Mouse (Mus musculus) cerebellum, postnatal 4 days (tissue): Measurements from ENCODE around the gene Ppp1r12a.
A peak's percentile ranks its signal among the peaks of the same experiment; 100 is the strongest.

ENCODE experiments used
- DNase-seq, 2 experiments: peaks; one replicate each; pipeline ENCODE4 v3.0.0; 2022; ENCODE audit warnings: low spot score in 2 of 2, mixed read lengths in 1 of 2

Gene Ppp1r12a

GRCm38 (mm10) chr10:108162297-108163020, 466 bp downstream of the Ppp1r12a start:
- DNase-seq = no peak

GRCm38 (mm10) chr10:108163021-108163410, 1.0 kb downstream of the Ppp1r12a start:
- DNase-seq = peak in 1 of 2 experiments; percentile 5

- DNase-seq = no peak
These were observed 1.5 kb downstream of the Ppp1r12a start for GRCm38 (mm10) chr10:108163451-108163850.

GRCm38 (mm10) chr10:108167823-108168222, 5.8 kb downstream of the Ppp1r12a start:
- DNase-seq = no peak

DNA sequence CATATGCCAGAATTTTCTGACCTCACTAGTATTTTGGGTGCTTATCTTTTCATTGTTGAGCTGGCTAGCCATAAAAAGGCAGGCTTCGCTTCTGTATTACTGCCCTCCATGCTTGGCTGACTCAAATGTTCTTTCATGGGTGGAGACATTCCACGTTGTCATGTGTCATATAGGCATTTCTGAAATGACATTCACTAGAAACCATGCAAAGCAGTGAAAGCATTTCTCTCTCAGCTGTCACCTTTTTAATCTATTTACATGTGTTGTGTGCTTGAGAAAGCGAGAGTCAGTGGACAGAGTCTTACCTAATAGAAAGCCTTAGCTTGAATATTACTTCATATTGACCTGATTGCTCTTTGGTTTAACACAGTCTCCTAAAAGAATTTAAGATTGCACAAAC, 8.8 kb downstream of the Ppp1r12a start:
- DNase-seq = no peak

GRCm38 (mm10) chr10:108171637-108172036, 9.6 kb downstream of the Ppp1r12a start:
- no peak for DNase-seq

- no peak for DNase-seq
These were observed 11.0 kb downstream of the Ppp1r12a start for GRCm38 (mm10) chr10:108172817-108173563.

DNA sequence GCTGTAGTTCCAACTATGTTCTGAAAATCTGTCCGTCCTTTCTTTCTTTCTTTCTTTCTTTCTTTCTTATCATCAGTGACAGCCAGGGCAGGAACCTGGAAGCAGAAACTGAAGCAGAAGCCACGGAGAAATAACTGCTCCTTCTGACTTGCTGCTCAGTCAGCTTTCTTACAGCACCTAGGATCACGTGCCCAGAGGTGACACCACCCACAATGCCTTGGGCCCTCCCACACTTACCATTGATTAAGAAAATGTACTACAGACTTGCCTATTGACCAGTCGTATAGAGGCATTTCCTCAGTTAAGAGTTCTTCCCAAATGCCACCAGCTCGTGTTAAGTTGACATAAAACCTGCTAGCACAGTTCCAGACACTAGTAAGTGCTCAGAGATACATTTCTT, 12.1 kb downstream of the Ppp1r12a start:
- no peak for DNase-seq

DNA sequence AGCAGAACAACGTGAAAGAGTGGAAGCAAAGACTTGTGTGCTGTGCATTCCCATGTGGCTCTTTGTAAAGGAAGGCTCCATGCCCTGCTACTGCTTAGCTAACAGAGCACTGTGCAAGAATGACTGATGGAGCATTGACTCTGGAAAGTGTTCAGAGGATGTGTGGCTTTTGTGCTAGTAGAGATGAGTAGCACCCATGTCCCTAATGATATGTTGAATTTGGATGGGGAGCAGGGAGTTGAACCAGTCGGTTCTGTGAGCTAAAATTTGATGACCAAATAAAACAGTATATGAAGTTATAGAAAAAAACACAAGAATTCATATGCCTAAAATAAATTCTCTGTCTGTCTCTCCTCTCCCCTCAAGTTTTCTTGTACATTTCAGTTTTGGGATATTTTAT, 13.9 kb downstream of the Ppp1r12a start:
- DNase-seq = no peak

DNA sequence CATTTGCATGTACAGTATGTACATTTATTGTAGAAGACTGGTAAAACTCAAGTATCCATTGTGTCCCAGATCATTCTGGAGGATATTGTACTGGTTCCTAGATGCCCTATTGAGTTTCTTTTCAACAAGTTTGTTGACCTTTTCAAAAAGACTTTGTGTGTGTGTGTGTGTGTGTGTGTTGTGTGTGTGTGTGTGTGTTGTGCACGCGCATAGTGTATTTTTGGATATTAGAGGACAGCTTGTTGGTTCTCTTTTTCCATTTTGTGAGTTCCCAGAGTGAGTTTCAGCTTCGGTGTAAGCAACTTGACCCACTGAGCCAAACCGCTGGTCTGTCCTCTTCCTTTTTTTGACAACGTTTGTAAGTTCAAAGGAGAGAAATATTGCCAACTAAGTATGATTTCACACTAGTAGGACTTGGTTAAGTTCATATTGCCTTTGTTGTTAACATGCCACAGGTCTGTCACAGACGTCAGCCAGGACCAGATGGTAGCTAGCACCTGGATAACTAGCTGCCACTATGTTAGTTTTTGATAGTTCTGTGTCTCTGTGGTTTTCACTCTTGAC, 16.4 kb downstream of the Ppp1r12a start:
- DNase-seq = no peak

DNA sequence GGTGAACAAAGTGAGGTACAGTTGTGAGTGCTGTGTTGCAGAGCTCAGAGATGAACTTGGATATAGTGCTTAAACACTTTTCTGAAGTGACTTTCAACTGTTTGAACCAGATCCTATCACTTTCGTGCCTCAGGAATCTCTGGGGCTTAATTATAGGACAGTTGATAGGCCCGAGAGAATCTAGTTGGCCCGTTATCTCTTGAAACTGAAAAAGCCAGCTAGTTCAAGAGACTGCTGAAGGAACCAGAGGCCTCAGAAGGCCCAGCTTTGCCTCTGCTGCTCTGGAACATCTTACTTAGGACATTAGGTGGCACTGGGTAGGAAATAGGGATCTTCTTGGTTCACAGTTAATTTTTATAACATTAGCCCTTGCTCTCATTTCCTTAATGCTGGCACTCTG, 17.4 kb downstream of the Ppp1r12a start:
- no peak for DNase-seq

DNA sequence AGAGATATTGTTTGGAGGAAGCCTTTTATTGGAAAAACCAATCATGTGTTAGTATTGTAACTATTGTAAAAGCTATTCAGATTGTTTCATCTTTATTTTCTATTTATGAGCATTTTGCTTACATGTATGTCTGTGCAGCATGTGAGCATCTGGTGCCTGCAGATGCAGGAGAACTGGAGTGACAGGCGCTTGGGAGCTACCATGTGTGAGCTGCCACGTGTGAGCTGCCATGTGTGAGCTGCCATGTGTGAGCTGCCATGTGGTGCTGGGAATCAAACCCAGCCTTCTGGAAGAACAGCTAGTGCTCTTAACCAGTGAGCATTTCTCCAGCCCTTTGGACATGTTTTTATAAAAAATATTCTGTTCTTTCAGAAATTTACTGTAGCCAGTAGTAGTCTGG, 18.3 kb downstream of the Ppp1r12a start:
- DNase-seq = no peak

DNA sequence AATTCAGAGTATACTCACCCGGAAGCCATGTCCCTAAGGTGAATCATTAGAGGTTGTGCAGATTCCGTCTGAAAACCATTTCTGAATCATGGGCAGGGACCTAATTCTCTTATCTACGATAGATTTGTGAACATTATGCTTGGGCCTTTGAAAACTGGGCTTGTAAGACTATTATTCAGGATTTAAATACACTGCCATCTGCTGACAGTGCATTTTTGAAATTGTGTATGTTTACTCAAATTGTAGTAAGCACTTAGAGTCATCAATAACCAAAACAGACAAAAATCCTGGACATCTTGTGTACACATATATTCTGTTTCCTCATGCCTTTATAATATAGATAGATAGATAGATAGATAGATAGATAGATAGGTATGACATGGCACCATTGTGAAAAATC, 19.9 kb downstream of the Ppp1r12a start:
- DNase-seq = no peak

DNA sequence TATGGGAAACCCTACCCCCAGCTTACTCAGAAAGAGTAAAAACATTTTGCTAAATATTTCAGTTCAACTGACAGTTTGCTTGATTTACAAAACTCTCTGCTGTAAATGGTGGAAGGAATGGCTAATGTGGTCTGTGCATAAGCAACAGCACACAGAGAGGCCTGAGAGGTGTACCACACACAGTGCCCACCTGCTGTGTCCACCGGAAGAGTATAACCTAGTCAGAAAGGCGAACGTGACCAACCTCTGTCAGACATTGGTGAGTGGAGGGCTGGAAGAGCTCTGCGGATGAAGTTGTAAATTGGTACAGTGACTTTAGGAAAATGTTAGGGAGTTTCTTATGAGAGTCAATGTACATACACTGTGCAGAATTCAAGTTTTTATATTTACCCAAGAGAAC, 20.4 kb downstream of the Ppp1r12a start:
- DNase-seq = no peak

GRCm38 (mm10) chr10:108184763-108185162, 22.8 kb downstream of the Ppp1r12a start:
- DNase-seq = no peak

DNA sequence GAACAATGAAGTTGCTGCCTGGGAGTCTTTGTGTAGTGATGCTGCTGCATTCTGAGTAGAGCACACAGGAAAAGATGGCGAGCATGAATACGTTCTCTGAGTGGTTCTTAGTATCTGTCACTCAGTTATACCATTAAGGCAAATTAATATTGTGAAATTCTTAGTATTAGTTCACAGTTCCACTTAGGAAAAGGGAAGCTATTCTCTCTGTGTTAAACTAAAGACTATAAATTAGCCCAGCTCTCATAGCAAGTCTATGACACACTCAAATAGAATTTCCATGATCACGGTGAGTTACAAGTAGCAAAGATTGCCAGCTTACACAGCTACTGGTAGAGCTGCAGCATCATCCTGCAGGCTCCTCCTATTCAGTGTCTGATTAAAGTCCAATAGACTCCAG, 23.3 kb downstream of the Ppp1r12a start:
- DNase-seq = no peak

DNA sequence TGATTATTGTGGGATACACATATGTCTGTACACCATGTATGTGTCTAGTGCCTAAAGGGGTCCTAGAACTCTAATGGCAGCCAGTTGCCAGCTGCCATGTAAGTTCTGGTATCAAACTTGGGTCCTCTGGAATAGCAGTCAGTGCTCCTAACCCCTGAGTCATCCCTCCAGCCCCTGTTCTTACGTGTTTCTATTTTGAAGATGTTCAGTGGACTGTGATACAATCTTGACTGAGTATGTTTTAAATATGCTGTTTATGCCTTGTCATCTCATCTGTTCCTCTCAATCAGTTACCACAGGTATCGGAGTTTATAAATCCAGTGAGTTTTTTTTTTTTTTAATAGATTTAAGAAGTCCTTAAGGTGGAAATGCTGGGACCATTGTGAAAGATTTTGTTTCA, 27.3 kb downstream of the Ppp1r12a start:
- DNase-seq = no peak

- no peak for DNase-seq
These were observed 28.0 kb downstream of the Ppp1r12a start for GRCm38 (mm10) chr10:108189986-108190385.

- no peak for DNase-seq
These were observed 28.6 kb downstream of the Ppp1r12a start for GRCm38 (mm10) chr10:108190626-108191025.

DNA sequence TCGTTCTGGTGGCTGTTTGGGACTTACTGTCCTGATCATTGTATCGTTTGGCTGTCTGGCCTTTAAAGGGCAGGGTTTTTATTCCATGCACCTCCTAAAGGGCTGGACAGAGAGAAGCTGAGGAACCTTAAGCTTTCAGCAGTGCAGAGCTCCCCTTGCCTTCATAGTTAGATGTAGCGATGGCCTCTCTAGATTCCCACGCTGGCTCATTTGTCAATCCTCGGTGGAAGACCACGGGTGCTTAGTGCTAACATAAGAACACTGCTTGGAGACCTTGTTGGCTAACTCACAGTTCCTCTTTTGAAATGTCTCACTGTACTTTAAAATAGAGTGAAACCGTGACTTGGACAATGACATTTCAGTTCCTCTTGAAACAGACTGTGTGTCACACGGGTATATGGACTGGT, 29.4 kb downstream of the Ppp1r12a start:
- DNase-seq = no peak

- DNase-seq = no peak
These were observed 30.3 kb downstream of the Ppp1r12a start for GRCm38 (mm10) chr10:108192306-108192705.

- no peak for DNase-seq
These were observed 34.1 kb downstream of the Ppp1r12a start for GRCm38 (mm10) chr10:108196124-108196523.

- no peak for DNase-seq
These were observed 35.5 kb downstream of the Ppp1r12a start for GRCm38 (mm10) chr10:108197498-108197897.
